Mouse (Mus musculus) natural killer cell, adult 2 months (primary cell): ENCODE data around the gene Dok5.

Experiments
- DNase-seq, 2 experiments: peaks; one replicate each; pipeline ENCODE4 v3.0.0; 2022; ENCODE audit warnings: low spot score in 2 of 2

Dok5 gene

DNA sequence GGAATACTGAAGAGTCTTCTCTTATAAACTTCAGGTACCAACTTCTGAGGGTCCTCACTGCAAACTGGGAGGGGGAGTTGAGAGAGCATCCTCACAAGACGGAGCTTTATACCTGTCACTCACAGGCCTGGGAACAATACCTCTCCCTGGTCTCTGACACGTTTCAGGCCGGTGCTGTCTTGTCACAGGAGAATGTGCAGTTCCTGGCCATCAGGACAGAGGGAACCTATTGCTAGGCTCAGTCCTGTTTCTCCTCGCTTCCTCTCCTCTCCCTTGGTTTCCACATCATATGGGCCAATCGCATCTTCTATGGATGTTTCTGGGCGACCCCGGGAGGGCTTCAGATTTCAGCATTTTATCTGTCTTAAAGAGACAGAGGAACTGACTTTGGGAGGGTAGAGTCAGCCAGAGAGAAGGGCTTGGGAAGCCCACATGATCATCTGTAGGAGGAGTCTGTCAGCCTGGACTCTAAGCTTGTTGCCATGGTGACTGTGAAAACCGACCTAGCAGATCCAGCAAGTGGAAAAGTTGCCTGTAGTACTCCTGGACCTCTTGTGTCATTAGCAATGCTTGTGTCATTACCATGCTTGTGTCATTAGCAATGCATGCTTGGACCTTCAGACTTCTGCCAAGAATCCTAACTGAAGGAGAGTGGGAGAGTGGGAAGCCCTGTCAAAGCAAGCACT is 59.9 kb downstream of the Dok5 start:
- DNase-seq = no peak

DNA sequence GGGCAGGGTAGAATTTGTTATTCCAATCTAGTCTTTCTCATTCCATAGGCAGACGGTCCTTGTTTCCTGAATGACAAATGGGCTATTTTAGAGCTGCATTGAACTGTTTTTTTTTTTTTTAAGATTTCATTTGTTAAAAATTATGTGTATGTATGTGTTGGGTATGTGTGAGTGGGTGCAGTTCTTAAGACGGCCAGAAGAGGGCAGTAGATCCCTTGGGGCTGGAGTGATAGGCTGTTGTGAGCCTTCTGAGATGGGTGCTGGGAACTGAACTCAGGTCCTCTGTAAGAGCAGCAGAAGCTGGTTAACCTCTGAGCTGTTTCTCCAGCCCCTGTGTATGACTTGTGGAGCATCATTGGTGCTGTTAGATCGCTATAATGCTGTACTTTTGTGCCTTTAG is 63.6 kb downstream of the Dok5 start:
- no peak for DNase-seq

- no peak for DNase-seq
These were observed 71.4 kb downstream of the Dok5 start for GRCm38 (mm10) chr2:170802984-170803383.

GRCm38 (mm10) chr2:170807555-170808258 is 76.1 kb downstream of the Dok5 start:
- DNase-seq = no peak

GRCm38 (mm10) chr2:170808259-170808789 is 76.7 kb downstream of the Dok5 start:
- no peak for DNase-seq

GRCm38 (mm10) chr2:170811356-170811755 is 79.7 kb downstream of the Dok5 start:
- DNase-seq = no peak

DNA sequence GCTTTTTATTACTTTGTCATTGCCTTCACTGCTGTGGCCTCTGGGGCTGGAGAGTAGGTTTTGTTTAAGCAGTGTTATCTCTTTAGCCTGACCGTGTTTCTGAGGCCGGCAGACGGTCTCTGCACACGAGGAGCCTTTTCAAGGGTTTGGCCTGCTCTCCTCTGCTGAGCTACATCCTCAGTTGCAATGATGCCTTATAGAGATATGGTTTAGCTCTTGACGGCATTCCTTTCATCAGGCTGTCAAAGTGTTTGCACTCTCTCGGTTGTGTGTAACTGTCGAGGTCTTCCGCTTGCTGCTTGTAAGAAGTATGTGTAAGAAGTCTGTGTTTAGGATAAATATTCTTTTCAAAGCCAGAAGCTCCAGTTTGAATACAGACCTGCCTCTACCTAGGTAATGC is 84.7 kb downstream of the Dok5 start:
- DNase-seq = no peak

- no peak for DNase-seq
These were observed 85.6 kb downstream of the Dok5 start for GRCm38 (mm10) chr2:170817112-170817703.

DNA sequence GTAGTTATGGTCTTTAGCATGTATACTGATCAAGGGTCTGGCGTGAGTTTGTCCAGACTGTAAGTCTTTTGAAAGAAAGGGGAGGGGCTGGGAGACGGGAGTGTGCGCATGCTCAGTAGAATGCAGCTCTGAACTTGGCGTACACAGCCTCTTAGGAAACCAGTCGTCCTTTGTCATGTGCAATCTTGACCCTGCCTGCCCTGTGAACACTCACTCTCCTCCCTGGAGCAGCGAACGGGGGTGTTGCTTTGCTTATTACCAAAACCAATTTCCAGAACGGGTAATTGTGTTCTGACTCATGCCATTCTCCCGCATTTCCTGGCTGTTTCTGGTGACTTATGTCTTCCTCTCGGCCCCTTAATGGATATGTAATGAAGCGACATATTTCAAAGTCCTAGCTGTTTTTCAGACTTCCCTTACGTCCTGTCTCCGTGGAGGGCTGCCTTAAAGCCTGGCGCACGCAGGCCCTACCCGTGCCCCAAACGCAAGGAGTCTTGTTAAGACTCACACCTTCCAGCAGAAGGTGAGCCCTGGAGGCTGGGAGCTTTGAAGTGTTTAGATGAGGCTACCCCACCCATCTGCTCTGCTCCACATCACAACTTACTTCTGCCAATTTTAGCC is 95.3 kb downstream of the Dok5 start:
- no peak for DNase-seq

DNA sequence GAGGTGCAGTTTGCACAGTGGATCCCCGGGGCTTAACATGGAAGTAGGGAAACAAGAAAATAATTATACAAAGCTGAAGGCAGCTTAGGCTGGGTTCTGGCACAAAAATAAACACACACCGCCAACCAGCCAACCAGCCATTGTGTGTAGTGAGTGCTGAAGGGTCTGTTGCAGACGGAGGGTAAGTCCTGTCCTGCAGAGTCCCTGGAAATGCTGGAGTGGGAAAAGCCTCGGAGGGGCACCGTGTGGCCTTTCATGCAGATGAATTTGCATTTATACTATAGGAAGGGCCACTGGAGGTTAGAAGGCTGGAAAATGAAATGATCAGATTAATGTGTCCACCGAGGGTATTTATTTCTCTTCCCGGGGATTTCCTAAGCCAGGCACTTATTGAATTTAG is 97.2 kb downstream of the Dok5 start:
- no peak for DNase-seq

GRCm38 (mm10) chr2:170829191-170829611 is 97.6 kb downstream of the Dok5 start:
- no peak for DNase-seq

GRCm38 (mm10) chr2:170829988-170830387 is 98.4 kb downstream of the Dok5 start:
- DNase-seq = no peak

DNA sequence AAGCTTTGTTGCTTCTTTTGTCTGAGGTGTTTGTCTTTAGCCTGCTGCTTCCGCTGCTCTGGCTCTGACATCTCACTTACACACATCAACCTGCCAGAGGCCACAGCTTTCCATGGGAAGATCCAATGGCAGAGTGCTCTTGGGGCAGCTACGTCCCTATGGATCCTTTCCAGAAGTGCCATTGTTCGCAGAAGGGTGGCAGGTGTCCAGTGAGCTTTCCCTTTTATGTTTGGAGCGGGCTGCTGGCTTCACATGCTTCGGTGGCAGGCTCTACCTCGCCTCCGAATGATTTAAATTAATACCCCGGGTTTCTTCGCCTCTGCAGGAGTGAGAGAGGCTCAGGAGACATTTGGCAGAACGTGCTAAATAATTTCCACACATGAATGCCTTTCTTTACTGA is 105.3 kb downstream of the Dok5 start:
- no peak for DNase-seq

- DNase-seq = no peak
These were observed 105.8 kb downstream of the Dok5 start for GRCm38 (mm10) chr2:170837363-170837762.

GRCm38 (mm10) chr2:170837824-170838557 is 106.4 kb downstream of the Dok5 start:
- DNase-seq = no peak

GRCm38 (mm10) chr2:170841441-170841965 is 109.9 kb downstream of the Dok5 start:
- DNase-seq = no peak

GRCm38 (mm10) chr2:170845511-170845910 is 113.9 kb downstream of the Dok5 start:
- no peak for DNase-seq

DNA sequence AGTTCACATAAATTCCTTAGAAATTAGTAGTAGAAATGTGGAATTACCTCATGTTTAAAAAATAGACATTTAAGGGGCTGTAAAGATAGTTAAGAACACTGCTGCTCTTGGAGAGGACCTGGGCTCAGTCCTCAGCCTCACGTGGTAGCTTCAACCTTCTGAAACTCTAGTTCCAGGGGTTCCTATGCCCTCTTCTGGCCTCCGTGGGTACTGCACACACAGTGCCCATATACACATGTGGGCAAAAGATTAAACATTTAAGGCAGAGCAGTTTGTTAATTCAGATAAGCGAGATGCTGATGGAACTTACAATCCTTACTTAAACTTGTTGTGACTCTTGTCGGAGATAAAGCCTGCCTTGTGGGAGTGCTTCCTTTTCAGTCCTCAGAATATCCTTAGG is 118.5 kb downstream of the Dok5 start:
- DNase-seq = no peak

DNA sequence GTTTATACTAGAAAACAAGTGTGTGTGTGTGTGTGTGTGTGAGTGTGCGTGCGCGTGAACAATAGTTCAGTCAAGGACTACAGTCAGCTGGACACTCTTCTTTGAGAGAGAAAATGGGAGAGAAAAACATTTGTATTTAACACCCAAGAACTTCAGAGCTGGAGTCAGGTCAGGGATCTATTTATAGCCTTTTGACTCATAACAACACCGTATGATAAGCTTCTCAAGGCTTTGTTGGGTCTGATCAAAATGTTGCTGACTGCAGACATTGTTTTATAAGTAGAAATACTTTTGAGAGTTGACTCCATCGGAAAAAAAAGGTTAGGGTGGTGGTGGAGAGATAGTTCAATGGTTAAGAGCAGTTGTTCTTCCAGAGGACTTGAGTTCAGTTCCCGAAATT is 120.7 kb downstream of the Dok5 start:
- no peak for DNase-seq

GRCm38 (mm10) chr2:170855210-170855609 is 123.6 kb downstream of the Dok5 start:
- no peak for DNase-seq

- DNase-seq = no peak
These were observed 124.5 kb downstream of the Dok5 start for GRCm38 (mm10) chr2:170856085-170856484.
